Comparison of ENCODE assay signal across 7 mouse cellular contexts in genomic region chr13:59766786-59767515, GRCm38 (mm10). TPM values are rescaled to one million over a fixed set of nuclear protein-coding genes. Genes with fewer than 3 reads are reported as not detected.
A peak's percentile ranks its signal among the peaks of the same experiment; 100 is the strongest.
DNase-seq lines count a peak whose midpoint lies in the region; ATAC-seq lines count a peak whose summit lies in the region.

No protein-coding gene starts in this region.

- H3K4me1 ChIP-seq in neural tube, embryonic 12.5 days, result peaks cover 43% of the 10 kb centered on the region
- H3K4me1 ChIP-seq in hindbrain, embryonic 16.5 days (ENCODE audit: control insufficient read depth, insufficient read depth, low read depth, low read length), result peaks cover 33% of the 10 kb centered on the region

- no peak for ATAC-seq in neural tube, embryonic 12.5 days (ENCODE audit: low FRiP score, low read depth)
- ATAC-seq in hindbrain, embryonic 16.5 days, result no peak

- no peak overlapping the region for H3K4me3 ChIP-seq in neural tube, embryonic 12.5 days
- no peak overlapping the region for H3K4me3 ChIP-seq in hindbrain, embryonic 16.5 days (ENCODE audit: low read length)

- H3K27me3 ChIP-seq in neural tube, embryonic 12.5 days (replicated peaks), result no peaks in the 10 kb centered on the region
- no peaks in the 10 kb centered on the region for H3K27me3 ChIP-seq in hindbrain, embryonic 16.5 days (replicated peaks; ENCODE audit: control insufficient read depth, insufficient read depth, low read length)

- H3K27ac ChIP-seq in neural tube, embryonic 12.5 days, result no peak overlapping the region
- H3K27ac ChIP-seq in hindbrain, embryonic 16.5 days (ENCODE audit: low read depth, low read length), result 0 out of 2 replicates have a peak overlapping the region, but pooled peaks have one; percentile 31

- H3K4me2 ChIP-seq in neural tube, embryonic 12.5 days (replicated peaks), result peak overlapping the region; percentile 64
- 0 out of 2 replicates have a peak overlapping the region, but pooled peaks have one; percentile 0 for H3K4me2 ChIP-seq in hindbrain, embryonic 16.5 days (ENCODE audit: low read length)

- DNase-seq in neural tube, embryonic 10.5 days (ENCODE audit: extremely low spot score, low spot score), result no peak
- DNase-seq in liver (peak; percentile 52), MN1 (ENCODE audit: low spot score) (no peak)
- DNase-seq in yolk sac, embryonic 10.5 days (ENCODE audit: low spot score), result peak; percentile 26
- DNase-seq in cerebellum, adult 18-20 months, result no peak

- H3K9ac ChIP-seq in neural tube, embryonic 12.5 days, result 0 out of 2 replicates have a peak overlapping the region, but pooled peaks have one; percentile 17
- no peak overlapping the region for H3K9ac ChIP-seq in hindbrain, embryonic 16.5 days (ENCODE audit: low read depth, low read length)

- peaks cover 17% of the 10 kb centered on the region for H3K36me3 ChIP-seq in neural tube, embryonic 12.5 days
- H3K36me3 ChIP-seq in hindbrain, embryonic 16.5 days (ENCODE audit: control insufficient read depth, insufficient read depth, low read length), result peaks cover 4% of the 10 kb centered on the region; the same call in 1 of the 2 replicates

- WGBS in neural tube, embryonic 12.5 days, result 71% methylated on average over 11 of the region's 11 CpGs
- WGBS in hindbrain, embryonic 16.5 days, result 80% methylated on average over 11 of the region's 11 CpGs

- no peaks in the 10 kb centered on the region for H3K9me3 ChIP-seq in neural tube, embryonic 12.5 days
- H3K9me3 ChIP-seq in hindbrain, embryonic 16.5 days (ENCODE audit: control insufficient read depth, low read length), result no peaks in the 10 kb centered on the region

RNA-seq across cellular contexts. Expression of gene Isca1, which starts 2.7 kb away (rescaled TPM):
- polyA plus RNA-seq in neural tube, embryonic 12.5 days (2016; fragmentation: Nextera tagmentation; extraction: Ambion mirVana), result 125 and 126 TPM in 2 replicates
- 168 and 172 TPM in 2 replicates for polyA plus RNA-seq in hindbrain, embryonic 16.5 days (2015; fragmentation: Nextera tagmentation; extraction: Ambion mirVana)

RNA-seq across cellular contexts. Expression of gene Gm49354, which starts 15.1 kb away (rescaled TPM):
- polyA plus RNA-seq in neural tube, embryonic 12.5 days (2016; fragmentation: Nextera tagmentation; extraction: Ambion mirVana), result not detected in 2 replicates
- polyA plus RNA-seq in hindbrain, embryonic 16.5 days (2015; fragmentation: Nextera tagmentation; extraction: Ambion mirVana), result not detected in 2 replicates

RNA-seq across cellular contexts. Expression of gene 1700014D04Rik, which starts 20.4 kb away (rescaled TPM):
- polyA plus RNA-seq in neural tube, embryonic 12.5 days (2016; fragmentation: Nextera tagmentation; extraction: Ambion mirVana), result 0.09 TPM in 1 of 2 replicates, not detected in the other
- 0.07 and 0.19 TPM in 2 replicates for polyA plus RNA-seq in hindbrain, embryonic 16.5 days (2015; fragmentation: Nextera tagmentation; extraction: Ambion mirVana)

RNA-seq across cellular contexts. Expression of gene Spata31d1d, which starts 35.4 kb away (rescaled TPM):
- not detected in 2 replicates for polyA plus RNA-seq in neural tube, embryonic 12.5 days (2016; fragmentation: Nextera tagmentation; extraction: Ambion mirVana)
- polyA plus RNA-seq in hindbrain, embryonic 16.5 days (2015; fragmentation: Nextera tagmentation; extraction: Ambion mirVana), result not detected in 2 replicates

RNA-seq across cellular contexts. Expression of gene Spata31d1b, which starts 54.9 kb away (rescaled TPM):
- polyA plus RNA-seq in neural tube, embryonic 12.5 days (2016; fragmentation: Nextera tagmentation; extraction: Ambion mirVana), result not detected in 2 replicates
- polyA plus RNA-seq in hindbrain, embryonic 16.5 days (2015; fragmentation: Nextera tagmentation; extraction: Ambion mirVana), result 0.04 TPM in 1 of 2 replicates, not detected in the other

Comparison
In these comparisons a context has a peak if more than half of its experiments do, and no peak if none do; other contexts are left out.
1. DNase-seq: peak in liver (single experiment) and yolk sac, embryonic 10.5 days (single experiment); none in neural tube, embryonic 10.5 days (single experiment), cerebellum, adult 18-20 months (0 of 2) and MN1 (single experiment).